In the genomic region with DNA sequence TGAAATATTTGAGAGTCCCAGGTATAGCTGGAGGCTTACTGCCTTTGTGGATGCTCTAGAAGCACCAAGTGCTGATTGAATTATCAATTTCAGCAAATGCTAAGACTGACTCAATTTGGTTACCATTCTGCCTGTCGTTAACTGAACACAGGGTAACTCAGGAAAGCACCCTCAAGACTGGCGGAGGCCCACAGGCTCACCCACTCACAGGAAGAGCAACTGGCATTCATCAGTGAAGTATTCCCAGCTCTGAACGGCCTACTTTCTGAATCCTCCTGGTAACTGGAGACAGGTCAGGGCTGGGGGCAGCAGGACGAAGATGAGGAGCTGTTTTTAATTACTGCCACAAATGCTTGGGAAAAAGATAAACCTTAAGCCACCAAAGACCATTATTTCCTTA, we compare ENCODE assay signal across 34 mouse cellular contexts.
"Had no signal": no experiment of that assay in that cellular context is flagged by ENCODE, and none has a peak within 500 bp of the region (broad histone marks: within the 10 kb centered on the region; RNA-seq: fewer than 3 reads in every experiment).

No protein-coding gene starts in this region.

- H3K27me3 ChIP-seq: heart, embryonic 12.5 days; heart, embryonic 13.5 days; heart, embryonic 15.5 days; hindbrain, embryonic 12.5 days; hindbrain, embryonic 13.5 days; hindbrain, embryonic 15.5 days; intestine, embryonic 15.5 days; kidney, embryonic 15.5 days had no signal

- H3K4me3 ChIP-seq: heart, embryonic 12.5 days; heart, embryonic 13.5 days; heart, embryonic 15.5 days; hindbrain, embryonic 10.5 days; hindbrain, embryonic 12.5 days; hindbrain, embryonic 13.5 days; hindbrain, embryonic 15.5 days; intestine, embryonic 15.5 days; kidney, embryonic 15.5 days; layer of hippocampus, adult 2 months; left cerebral cortex, adult 2 months had no signal

- H3K4me1 ChIP-seq: hindbrain, embryonic 10.5 days; hindbrain, embryonic 12.5 days had no signal

- H3K27ac ChIP-seq: heart, embryonic 13.5 days; heart, embryonic 15.5 days; hindbrain, embryonic 10.5 days; hindbrain, embryonic 12.5 days; hindbrain, embryonic 13.5 days; hindbrain, embryonic 14.5 days; hindbrain, embryonic 15.5 days; hindbrain, postnatal 0 days; intestine, embryonic 15.5 days; kidney, embryonic 15.5 days; kidney, postnatal 0 days; layer of hippocampus, adult 2 months; left cerebral cortex, adult 2 months had no signal

- H3K9me3 ChIP-seq: heart, embryonic 13.5 days; heart, embryonic 15.5 days; hindbrain, embryonic 12.5 days; hindbrain, embryonic 13.5 days; hindbrain, embryonic 15.5 days; intestine, embryonic 15.5 days; kidney, embryonic 15.5 days had no signal

- ATAC-seq: hindbrain, embryonic 16.5 days; hindbrain, postnatal 0 days; inflammation-experienced regulatory T-cells, adult 6 months; intestine, embryonic 15.5 days; intestine, embryonic 16.5 days; intestine, postnatal 0 days had no signal

- DNase-seq: heart, postnatal 10 days; heart, postnatal 14 days; heart, postnatal 36 days; heart, postnatal 4 days; kidney, adult 11 months; kidney, adult 18-20 months; kidney, adult 2 months; kidney, adult 8-10 months; kidney, adult 9 months; kidney, postnatal 10 days; kidney, postnatal 14 days; kidney, postnatal 25 days; kidney, postnatal 36 days; kidney, postnatal 4 days; layer of hippocampus, adult 9-11 months; layer of hippocampus, postnatal 36 days had no signal
